Mouse (Mus musculus) liver, embryonic 14.5 days (tissue): ENCODE data around the gene Vps26a. TPM values are rescaled to one million over a fixed set of nuclear protein-coding genes. Genes with fewer than 3 reads are reported as not detected.
"Not testable (repeated sequence)": the region's sequence is repeated elsewhere in the genome, so short reads cannot be mapped to it uniquely, and the experiment has no call there.

Source experiments
- ATAC-seq: fragments of 200-750 bp; cut with Nextera tagmentation; 2 replicates; pipeline ENCODE4 v1.8.0; 2017; ENCODE audit warnings: moderate number of reproducible peaks, mild to moderate bottlenecking, moderate library complexity; ENCODE audit not compliant: insufficient read depth
- DNase-seq, 3 experiments: peaks; one replicate each; pipeline ENCODE4 v3.0.0-alpha.2; 2012 to 2013; ENCODE audit warnings: low read depth in 3 of 3, low spot score in 3 of 3
- H3K27ac ChIP-seq: fragments of 300-500 bp; sonication (generic); 2 replicates; pipeline ENCODE4 v1.5.1; 2014; ENCODE audit warnings: moderate library complexity, mild to moderate bottlenecking, control low read depth, inconsistent platforms
- H3K27me3 ChIP-seq: fragments of 300-500 bp; sonication (generic); 2 replicates; pipeline ENCODE4 v1.6.1; 2014; ENCODE audit warnings: mild to moderate bottlenecking, low read length, moderate library complexity; ENCODE audit not compliant: control insufficient read depth, insufficient read depth
- H3K36me3 ChIP-seq: fragments of 300-500 bp; sonication (generic); replicated peaks from 2 replicates; pipeline ENCODE4 v1.6.1; 2014; ENCODE audit warnings: low read depth; ENCODE audit not compliant: control insufficient read depth, insufficient read depth
- H3K4me1 ChIP-seq, 2 experiments: fragments of 200-500 bp in 1 of 2; fragments of 300-500 bp in 1 of 2; sonication (generic) in 1 of 2; replicated peaks; 2 replicates each; pipeline ENCODE4 v1.6.1; 2012 to 2014; ENCODE audit warnings: antibody characterized with exemption in 1 of 2, inconsistent platforms in 1 of 2, low read length in 1 of 2; ENCODE audit not compliant: control insufficient read depth in 2 of 2, insufficient read depth in 2 of 2
- H3K4me2 ChIP-seq: fragments of 300-500 bp; sonication (generic); 2 replicates; pipeline ENCODE4 v1.6.1; 2014; ENCODE audit warnings: low read depth, mild to moderate bottlenecking, control low read depth, moderate library complexity
- H3K4me3 ChIP-seq, 2 experiments: fragments of 200-500 bp in 1 of 2; fragments of 300-500 bp in 1 of 2; sonication (generic) in 1 of 2; 2 replicates each; pipeline ENCODE4 v1.5.1; 2012 to 2014; ENCODE audit warnings: low read depth in 2 of 2, low read length in 2 of 2, mild to moderate bottlenecking in 2 of 2, control low read depth in 1 of 2, inconsistent platforms in 1 of 2, moderate library complexity in 1 of 2; ENCODE audit not compliant: insufficient read depth in 1 of 2
- H3K9ac ChIP-seq: fragments of 300-500 bp; sonication (generic); replicated peaks from 2 replicates; pipeline ENCODE4 v1.6.1; 2014; ENCODE audit warnings: mild to moderate bottlenecking, control low read depth, moderate library complexity
- H3K9me3 ChIP-seq: fragments of 300-500 bp; sonication (generic); 2 replicates; pipeline ENCODE4 v1.6.1; 2016; ENCODE audit warnings: low read length, mixed read lengths; ENCODE audit not compliant: control insufficient read depth
- CTCF ChIP-seq: IDR thresholded peaks from 2 replicates; pipeline ENCODE4 v1.5.1; 2016; ENCODE audit warnings: antibody characterized with exemption, low read depth, control low read depth
- EP300 ChIP-seq: IDR thresholded peaks from 2 replicates; pipeline ENCODE4 v1.6.1; 2016; ENCODE audit warnings: antibody characterized with exemption, low read depth
- WGBS: fragments of 180-500 bp; shearing (Covaris S2); extraction: QIAGEN DNeasy Blood & Tissue Kit; methylation state at CpG from one replicate; pipeline ENCODE4 v1.1.7; 2014; ENCODE audit not compliant: insufficient replicate concordance; 5-methylcytosine and 5-hydroxymethylcytosine counted together
- polyA plus RNA-seq, 2 experiments: library from polyadenylated mRNA; depleted of rRNA in 1 of 2; stranded (reverse) in 1 of 2; unstranded in 1 of 2; fragments of >200 nt; fragmentation: Nextera tagmentation in 1 of 2; extraction: Ambion mirVana in 1 of 2; gene quantifications; 2 replicates each; pipeline versions ENCODE4 v1.2.1 to v1.2.3; 2012 to 2014

Vps26a gene
- polyA plus RNA-seq, 2 experiments: 14.7 to 42.8 TPM

GRCm38 (mm10) chr10:62501951-62502350 is 15.3 kb upstream of the Vps26a start:
- no peak for DNase-seq
- 62% methylated on average over 7 of the region's 7 CpGs for WGBS
- TF ChIP-seq CTCF (no peak), EP300 (no peak)
- no peak overlapping the region for H3K4me3 ChIP-seq
- no peak overlapping the region for H3K4me2 ChIP-seq
- no peak overlapping the region for H3K9ac ChIP-seq
- H3K4me1 ChIP-seq: peaks cover 40 to 47% of the 10 kb centered on the region in 2 experiments
- H3K27ac ChIP-seq: no peak overlapping the region
- H3K36me3 ChIP-seq: no peaks in the 10 kb centered on the region
- ATAC-seq: no peak
- H3K27me3 ChIP-seq: no peaks in the 10 kb centered on the region
- H3K9me3 ChIP-seq: no peaks in the 10 kb centered on the region

GRCm38 (mm10) chr10:62500916-62501615 is 14.5 kb upstream of the Vps26a start:
- peaks cover 33 to 44% of the 10 kb centered on the region in 2 experiments for H3K4me1 ChIP-seq
- no peak overlapping the region for H3K27ac ChIP-seq
- no peaks in the 10 kb centered on the region for H3K9me3 ChIP-seq
- H3K36me3 ChIP-seq: no peaks in the 10 kb centered on the region
- WGBS: 65% methylated on average over 9 of the region's 9 CpGs
- H3K4me3 ChIP-seq: no peak overlapping the region
- ATAC-seq (no peak), DNase-seq (no peak)
- no peak overlapping the region for H3K9ac ChIP-seq
- peak overlapping the region; percentile 26; the same call in 1 of the 2 replicates for H3K4me2 ChIP-seq
- H3K27me3 ChIP-seq: no peaks in the 10 kb centered on the region
- no peak for TF ChIP-seq CTCF
- no peak for TF ChIP-seq EP300

GRCm38 (mm10) chr10:62500088-62500915 is 13.7 kb upstream of the Vps26a start:
- Histone ChIP-seq H3K36me3 (no peaks in the 10 kb centered on the region), H3K27me3 (no peaks in the 10 kb centered on the region), H3K4me2 (0 out of 2 replicates have a peak overlapping the region, but pooled peaks have one; percentile 26), H3K9me3 (no peaks in the 10 kb centered on the region), H3K4me3 (no peak overlapping the region), H3K27ac (no peak overlapping the region), H3K4me1 (peaks cover 27 to 37% of the 10 kb centered on the region in 2 experiments), H3K9ac (no peak overlapping the region)
- WGBS: 21% methylated on average over 15 of the region's 15 CpGs
- TF ChIP-seq CTCF (peak; percentile 93), EP300 (no peak)
- ATAC-seq: no peak
- peak in 1 of 3 experiments; percentile 68 for DNase-seq

GRCm38 (mm10) chr10:62491681-62492080 is 5.1 kb upstream of the Vps26a start:
- H3K4me3 ChIP-seq, H3K4me2 ChIP-seq, ATAC-seq, H3K27me3 ChIP-seq, H3K9ac ChIP-seq, DNase-seq, H3K9me3 ChIP-seq, H3K36me3 ChIP-seq, H3K27ac ChIP-seq: not testable (repeated sequence)
- WGBS: 72% methylated on average over 3 of the region's 3 CpGs
- peaks cover 8 to 13% of the 10 kb centered on the region in 2 experiments for H3K4me1 ChIP-seq

DNA sequence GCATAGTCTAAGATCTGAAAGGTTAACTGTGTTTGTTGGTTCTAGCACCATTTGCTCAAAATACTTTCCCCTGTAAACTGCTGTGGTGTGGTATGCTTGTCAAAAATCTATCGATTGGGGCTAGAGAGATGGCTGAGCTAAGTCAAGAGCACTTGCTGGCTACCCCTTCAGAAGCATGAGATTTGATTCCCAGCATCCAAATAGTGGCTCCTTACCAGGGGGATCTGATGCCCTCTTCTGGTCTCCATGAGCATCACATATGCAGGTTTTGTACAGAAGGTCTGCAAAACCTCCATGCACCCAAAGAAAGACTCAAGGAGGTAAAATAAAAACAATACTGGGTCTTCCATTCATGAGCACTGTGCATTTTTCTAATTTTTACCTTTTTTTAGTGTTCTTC is 1.7 kb upstream of the Vps26a start:
- ATAC-seq: no peak
- no peaks in the 10 kb centered on the region for H3K27me3 ChIP-seq
- H3K4me2 ChIP-seq: no peak overlapping the region
- no peaks in the 10 kb centered on the region for H3K36me3 ChIP-seq
- peaks cover 14 to 23% of the 10 kb centered on the region in 2 experiments for H3K4me1 ChIP-seq
- no peaks in the 10 kb centered on the region for H3K9me3 ChIP-seq
- no peak overlapping the region for H3K27ac ChIP-seq
- H3K9ac ChIP-seq: no peak overlapping the region
- no peak overlapping the region for H3K4me3 ChIP-seq
- WGBS: 5% methylated on average over 1 of the region's 1 CpGs
- no peak for DNase-seq
- TF ChIP-seq EP300 (no peak), CTCF (peak; percentile 75)
